Mouse (Mus musculus): Measurements from ENCODE around the gene Foxn2. TPM values are rescaled to one million over a fixed set of nuclear protein-coding genes. Genes with fewer than 3 reads are reported as not detected.
"Not testable (repeated sequence)": the region's sequence is repeated elsewhere in the genome, so short reads cannot be mapped to it uniquely, and the experiment has no call there.

Gene Foxn2
- polyA plus RNA-seq (2017; shearing (Covaris generic)): 10 to 100 TPM; 34.5 to 41.0 TPM

GRCm38 (mm10) chr17:88440285-88441000, at the start of gene Foxn2:
TSS of gene Foxn2 (plus strand) at chr17:88440711.
- ATAC-seq: peak; percentile 76

GRCm38 (mm10) chr17:88397501-88397900, 43.0 kb upstream of the Foxn2 start:
- no peak for ATAC-seq

- ATAC-seq: no peak
Observed at GRCm38 (mm10) chr17:88398090-88398489, 42.4 kb upstream of the Foxn2 start.

- no peak for ATAC-seq
Observed at GRCm38 (mm10) chr17:88398854-88399253, 41.7 kb upstream of the Foxn2 start.

GRCm38 (mm10) chr17:88400122-88400521, 40.4 kb upstream of the Foxn2 start:
- no peak for ATAC-seq

- ATAC-seq: no peak
Observed at GRCm38 (mm10) chr17:88400702-88401475, 39.6 kb upstream of the Foxn2 start.

- peak; percentile 96 for ATAC-seq
Observed at GRCm38 (mm10) chr17:88403269-88403668, 37.2 kb upstream of the Foxn2 start.

GRCm38 (mm10) chr17:88404471-88404870, 36.0 kb upstream of the Foxn2 start:
- ATAC-seq: no peak

- peak; percentile 35 for ATAC-seq
Observed at GRCm38 (mm10) chr17:88405076-88405475, 35.4 kb upstream of the Foxn2 start.

- no peak for ATAC-seq
Observed at GRCm38 (mm10) chr17:88409706-88410105, 30.8 kb upstream of the Foxn2 start.

- ATAC-seq: no peak
Observed at GRCm38 (mm10) chr17:88413155-88413836, 27.2 kb upstream of the Foxn2 start.

- ATAC-seq: no peak
Observed at GRCm38 (mm10) chr17:88420426-88420825, 20.1 kb upstream of the Foxn2 start.

GRCm38 (mm10) chr17:88421246-88421645, 19.3 kb upstream of the Foxn2 start:
- ATAC-seq: no peak

GRCm38 (mm10) chr17:88430719-88431118, 9.8 kb upstream of the Foxn2 start:
- ATAC-seq: no peak

GRCm38 (mm10) chr17:88431486-88431885, 9.0 kb upstream of the Foxn2 start:
- no peak for ATAC-seq

GRCm38 (mm10) chr17:88431987-88432386, 8.5 kb upstream of the Foxn2 start:
- ATAC-seq: no peak

GRCm38 (mm10) chr17:88435322-88435721, 5.2 kb upstream of the Foxn2 start:
- no peak for ATAC-seq

GRCm38 (mm10) chr17:88436284-88436683, 4.2 kb upstream of the Foxn2 start:
- no peak for ATAC-seq

- not testable (repeated sequence) for ATAC-seq
Observed at GRCm38 (mm10) chr17:88436749-88437148, 3.8 kb upstream of the Foxn2 start.

GRCm38 (mm10) chr17:88437391-88437790, 3.1 kb upstream of the Foxn2 start:
- ATAC-seq: no peak

- no peak for ATAC-seq
Observed at GRCm38 (mm10) chr17:88439536-88440050, 918 bp upstream of the Foxn2 start.

- peak; percentile 1 for ATAC-seq
Observed at GRCm38 (mm10) chr17:88441001-88441431, 505 bp downstream of the Foxn2 start.
